Mouse (Mus musculus): ENCODE results near the gene Slc44a5. TPM values are rescaled to one million over a fixed set of nuclear protein-coding genes. Genes with fewer than 3 reads are reported as not detected.

Gene Slc44a5
- polyA plus RNA-seq, 1 experiment from 2014 or later = 5.4 TPM

- H3K9ac ChIP-seq (ENCODE audit: low read length) = no peak overlapping the region; the same call in 1 of the 2 replicates
- no peaks in the 10 kb centered on the region for H3K36me3 ChIP-seq (ENCODE audit: control insufficient read depth, insufficient read depth, low read length)
- H3K9me3 ChIP-seq (ENCODE audit: control insufficient read depth, low read length) = no peaks in the 10 kb centered on the region
- H3K4me1 ChIP-seq (ENCODE audit: control insufficient read depth, insufficient read depth, low read length) = peaks cover 8% of the 10 kb centered on the region
- 56% methylated on average over 12 of the region's 12 CpGs for WGBS
- no peaks in the 10 kb centered on the region for H3K27me3 ChIP-seq (ENCODE audit: control insufficient read depth, insufficient read depth, low read length)
- H3K4me3 ChIP-seq (ENCODE audit: low read depth, low read length) = peak overlapping the region; percentile 76
- DNase-seq (ENCODE audit: low spot score, missing footprints) = no peak
- H3K4me2 ChIP-seq = peak overlapping the region; percentile 75
- ATAC-seq (ENCODE audit: low FRiP score) = no peak
- no peak overlapping the region for H3K27ac ChIP-seq (ENCODE audit: low read depth, low read length)
Observed at GRCm38 (mm10) chr3:153943003-153943640, 30.1 kb upstream of the Slc44a5 start.

- ATAC-seq (ENCODE audit: low FRiP score) = no peak
- H3K9ac ChIP-seq (ENCODE audit: low read length) = peak overlapping the region; percentile 80
- peak overlapping the region; percentile 67 for H3K27ac ChIP-seq (ENCODE audit: low read depth, low read length)
- DNase-seq (ENCODE audit: low spot score, missing footprints) = no peak
- H3K27me3 ChIP-seq (ENCODE audit: control insufficient read depth, insufficient read depth, low read length) = no peaks in the 10 kb centered on the region
- H3K36me3 ChIP-seq (ENCODE audit: control insufficient read depth, insufficient read depth, low read length) = no peaks in the 10 kb centered on the region
- H3K9me3 ChIP-seq (ENCODE audit: control insufficient read depth, low read length) = no peaks in the 10 kb centered on the region
- peaks cover 8% of the 10 kb centered on the region for H3K4me1 ChIP-seq (ENCODE audit: control insufficient read depth, insufficient read depth, low read length)
- H3K4me3 ChIP-seq (ENCODE audit: low read depth, low read length) = peak overlapping the region; percentile 76
- WGBS = 1% methylated on average over 19 of the region's 19 CpGs
- peak overlapping the region; percentile 75 for H3K4me2 ChIP-seq
Observed at GRCm38 (mm10) chr3:153943901-153944334, 29.3 kb upstream of the Slc44a5 start.

GRCm38 (mm10) chr3:153944335-153944990, 28.8 kb upstream of the Slc44a5 start, which contains the start of gene Acadm:
Gene Acadm, minus strand, starts transcription at chr3:153944632.
- peak; percentile 100 for DNase-seq (ENCODE audit: low spot score, missing footprints)
- Histone ChIP-seq H3K4me3 (ENCODE audit: low read depth, low read length) (peak within 1 kb of the TSS; percentile 76), H3K9me3 (ENCODE audit: control insufficient read depth, low read length) (no peaks in the 10 kb centered on the region), H3K4me2 (peak within 1 kb of the TSS; percentile 75), H3K36me3 (ENCODE audit: control insufficient read depth, insufficient read depth, low read length) (no peaks in the 10 kb centered on the region), H3K4me1 (ENCODE audit: control insufficient read depth, insufficient read depth, low read length) (peaks cover 8% of the 10 kb centered on the region), H3K27me3 (ENCODE audit: control insufficient read depth, insufficient read depth, low read length) (no peaks in the 10 kb centered on the region), H3K9ac (ENCODE audit: low read length) (peak within 1 kb of the TSS; percentile 80), H3K27ac (ENCODE audit: low read depth, low read length) (peak within 1 kb of the TSS; percentile 67)
- WGBS = under 1% methylated on average over 41 of the region's 41 CpGs
- ATAC-seq (ENCODE audit: low FRiP score) = peak; percentile 98

- Histone ChIP-seq H3K27ac (ENCODE audit: low read depth, low read length) (no peak overlapping the region), H3K9ac (ENCODE audit: low read length) (no peak overlapping the region), H3K4me3 (ENCODE audit: low read depth, low read length) (no peak overlapping the region), H3K4me1 (ENCODE audit: control insufficient read depth, insufficient read depth, low read length) (peaks cover 8% of the 10 kb centered on the region), H3K9me3 (ENCODE audit: control insufficient read depth, low read length) (no peaks in the 10 kb centered on the region), H3K4me2 (no peak overlapping the region), H3K36me3 (ENCODE audit: control insufficient read depth, insufficient read depth, low read length) (no peaks in the 10 kb centered on the region), H3K27me3 (ENCODE audit: control insufficient read depth, insufficient read depth, low read length) (no peaks in the 10 kb centered on the region)
- WGBS = 69% methylated on average over 4 of the region's 4 CpGs
- ATAC-seq (ENCODE audit: low FRiP score) (no peak), DNase-seq (ENCODE audit: low spot score, missing footprints) (no peak)
Observed at GRCm38 (mm10) chr3:153947271-153947670, 26.0 kb upstream of the Slc44a5 start.

- DNase-seq (ENCODE audit: low spot score, missing footprints) (no peak), ATAC-seq (ENCODE audit: low FRiP score) (no peak)
- no peak overlapping the region for H3K4me2 ChIP-seq
- H3K27ac ChIP-seq (ENCODE audit: low read depth, low read length) = no peak overlapping the region
- H3K4me1 ChIP-seq (ENCODE audit: control insufficient read depth, insufficient read depth, low read length) = peaks cover 4% of the 10 kb centered on the region
- H3K36me3 ChIP-seq (ENCODE audit: control insufficient read depth, insufficient read depth, low read length) = no peaks in the 10 kb centered on the region
- H3K27me3 ChIP-seq (ENCODE audit: control insufficient read depth, insufficient read depth, low read length) = no peaks in the 10 kb centered on the region
- H3K4me3 ChIP-seq (ENCODE audit: low read depth, low read length) = no peak overlapping the region
- H3K9me3 ChIP-seq (ENCODE audit: control insufficient read depth, low read length) = no peaks in the 10 kb centered on the region
- 78% methylated on average over 2 of the region's 2 CpGs for WGBS
- H3K9ac ChIP-seq (ENCODE audit: low read length) = no peak overlapping the region
Observed at GRCm38 (mm10) chr3:153948176-153948575, 25.1 kb upstream of the Slc44a5 start.

- Histone ChIP-seq H3K4me2 (no peak overlapping the region), H3K27me3 (ENCODE audit: control insufficient read depth, insufficient read depth, low read length) (no peaks in the 10 kb centered on the region), H3K4me3 (ENCODE audit: low read depth, low read length) (no peak overlapping the region), H3K4me1 (ENCODE audit: control insufficient read depth, insufficient read depth, low read length) (no peaks in the 10 kb centered on the region), H3K9ac (ENCODE audit: low read length) (no peak overlapping the region), H3K9me3 (ENCODE audit: control insufficient read depth, low read length) (no peaks in the 10 kb centered on the region), H3K36me3 (ENCODE audit: control insufficient read depth, insufficient read depth, low read length) (no peaks in the 10 kb centered on the region), H3K27ac (ENCODE audit: low read depth, low read length) (no peak overlapping the region)
- WGBS = 89% methylated on average over 5 of the region's 5 CpGs
- ATAC-seq (ENCODE audit: low FRiP score) (no peak), DNase-seq (ENCODE audit: low spot score, missing footprints) (no peak)
Observed at GRCm38 (mm10) chr3:153957916-153958315, 15.3 kb upstream of the Slc44a5 start.

- no peaks in the 10 kb centered on the region for H3K27me3 ChIP-seq (ENCODE audit: control insufficient read depth, insufficient read depth, low read length)
- WGBS = 97% methylated on average over 1 of the region's 1 CpGs
- no peaks in the 10 kb centered on the region for H3K4me1 ChIP-seq (ENCODE audit: control insufficient read depth, insufficient read depth, low read length)
- H3K27ac ChIP-seq (ENCODE audit: low read depth, low read length) = no peak overlapping the region
- H3K9me3 ChIP-seq (ENCODE audit: control insufficient read depth, low read length) = no peaks in the 10 kb centered on the region
- no peaks in the 10 kb centered on the region for H3K36me3 ChIP-seq (ENCODE audit: control insufficient read depth, insufficient read depth, low read length)
- peak; percentile 97 for DNase-seq (ENCODE audit: low spot score, missing footprints)
- peak; percentile 52 for ATAC-seq (ENCODE audit: low FRiP score)
- no peak overlapping the region for H3K9ac ChIP-seq (ENCODE audit: low read length)
- H3K4me2 ChIP-seq = no peak overlapping the region
- no peak overlapping the region for H3K4me3 ChIP-seq (ENCODE audit: low read depth, low read length)
Observed at GRCm38 (mm10) chr3:153959035-153959730, 14.1 kb upstream of the Slc44a5 start.

- DNase-seq (ENCODE audit: low spot score, missing footprints) = no peak
- H3K27ac ChIP-seq (ENCODE audit: low read depth, low read length) = no peak overlapping the region
- no peak overlapping the region for H3K4me3 ChIP-seq (ENCODE audit: low read depth, low read length)
- H3K27me3 ChIP-seq (ENCODE audit: control insufficient read depth, insufficient read depth, low read length) = no peaks in the 10 kb centered on the region
- no peak overlapping the region for H3K9ac ChIP-seq (ENCODE audit: low read length)
- no peak for ATAC-seq (ENCODE audit: low FRiP score)
- no peaks in the 10 kb centered on the region for H3K9me3 ChIP-seq (ENCODE audit: control insufficient read depth, low read length)
- no peaks in the 10 kb centered on the region for H3K4me1 ChIP-seq (ENCODE audit: control insufficient read depth, insufficient read depth, low read length)
- WGBS = 87% methylated on average over 9 of the region's 9 CpGs
- H3K36me3 ChIP-seq (ENCODE audit: control insufficient read depth, insufficient read depth, low read length) = no peaks in the 10 kb centered on the region
- no peak overlapping the region for H3K4me2 ChIP-seq
Observed at GRCm38 (mm10) chr3:153959731-153960207, 13.5 kb upstream of the Slc44a5 start.

GRCm38 (mm10) chr3:153960884-153961283, 12.4 kb upstream of the Slc44a5 start:
- 75% methylated on average over 2 of the region's 2 CpGs for WGBS
- H3K4me1 ChIP-seq (ENCODE audit: control insufficient read depth, insufficient read depth, low read length) = no peaks in the 10 kb centered on the region
- no peaks in the 10 kb centered on the region for H3K27me3 ChIP-seq (ENCODE audit: control insufficient read depth, insufficient read depth, low read length)
- H3K27ac ChIP-seq (ENCODE audit: low read depth, low read length) = no peak overlapping the region
- ATAC-seq (ENCODE audit: low FRiP score) = no peak
- no peak for DNase-seq (ENCODE audit: low spot score, missing footprints)
- no peaks in the 10 kb centered on the region for H3K36me3 ChIP-seq (ENCODE audit: control insufficient read depth, insufficient read depth, low read length)
- no peak overlapping the region for H3K4me2 ChIP-seq
- no peak overlapping the region for H3K9ac ChIP-seq (ENCODE audit: low read length)
- H3K4me3 ChIP-seq (ENCODE audit: low read depth, low read length) = no peak overlapping the region
- no peaks in the 10 kb centered on the region for H3K9me3 ChIP-seq (ENCODE audit: control insufficient read depth, low read length)

Measured in midbrain, embryonic 11.5 days (tissue).